Mouse (Mus musculus) liver, adult 2 months (tissue): ENCODE results near the gene Set. TPM values are rescaled to one million over a fixed set of nuclear protein-coding genes. Genes with fewer than 3 reads are reported as not detected.

Experiments
- DNase-seq: peaks from one replicate; pipeline ENCODE4 v3.0.0-alpha.2; 2011; ENCODE audit warnings: low read depth, low spot score; ENCODE audit errors: extremely low read depth
- H3K27ac ChIP-seq: fragments of 200-500 bp; replicated peaks from 2 replicates; pipeline ENCODE4 v1.5.1; 2012; ENCODE audit warnings: low read depth, mild to moderate bottlenecking, control low read depth, inconsistent platforms, low read length; ENCODE audit not compliant: insufficient read depth
- H3K27me3 ChIP-seq: fragments of 200-500 bp; 2 replicates; pipeline ENCODE4 v1.6.1; 2012; ENCODE audit warnings: mild to moderate bottlenecking, moderate library complexity, low read length, inconsistent platforms; ENCODE audit not compliant: control insufficient read depth, insufficient read depth
- H3K36me3 ChIP-seq: fragments of 200-500 bp; 2 replicates; pipeline ENCODE4 v1.6.1; 2012; ENCODE audit warnings: low read length, inconsistent platforms; ENCODE audit not compliant: control insufficient read depth, insufficient read depth
- H3K4me1 ChIP-seq: fragments of 200-500 bp; 2 replicates; pipeline ENCODE4 v1.6.1; 2011; ENCODE audit warnings: low read length; ENCODE audit not compliant: control insufficient read depth, insufficient read depth
- H3K4me3 ChIP-seq: fragments of 200-500 bp; 2 replicates; pipeline ENCODE4 v1.5.1; 2011; ENCODE audit warnings: low read depth, mild to moderate bottlenecking, control low read depth, low read length, moderate library complexity; ENCODE audit not compliant: insufficient read depth
- H3K79me2 ChIP-seq: fragments of 200-500 bp; 2 replicates; pipeline ENCODE4 v1.6.1; 2012; ENCODE audit warnings: inconsistent platforms, mild to moderate bottlenecking, low read length, moderate library complexity; ENCODE audit not compliant: control insufficient read depth, insufficient read depth
- H3K9ac ChIP-seq: fragments of 200-500 bp; 2 replicates; pipeline ENCODE4 v1.6.1; 2012; ENCODE audit warnings: low read depth, mild to moderate bottlenecking, control low read depth, inconsistent platforms, low read length
- CTCF ChIP-seq: fragments of 200-500 bp; IDR thresholded peaks from 2 replicates; pipeline ENCODE4 v1.5.1; 2011; ENCODE audit warnings: low read depth, low read length, control low read depth
- POLR2A ChIP-seq: fragments of 200-500 bp; IDR thresholded peaks from 2 replicates; pipeline ENCODE4 v1.6.1; 2011; ENCODE audit warnings: low read length, control low read depth; ENCODE audit not compliant: insufficient read depth; ENCODE audit errors: extremely low read depth
- WGBS: fragments of 180-500 bp; shearing (Covaris S2); methylation state at CpG from one replicate; pipeline ENCODE4 v1.1.7; 2018; 5-methylcytosine and 5-hydroxymethylcytosine counted together
- polyA plus RNA-seq: library from polyadenylated mRNA; depleted of rRNA; stranded (reverse); fragments of >200 nt; gene quantifications from 2 replicates; pipeline ENCODE4 v1.2.3, GENCODE M21; 2012; rRNA removed
- total RNA-seq: library from RNA; depleted of rRNA; stranded (reverse); fragments of >200 nt; gene quantifications from 2 replicates; pipeline ENCODE4 v1.2.3, GENCODE M21; 2014; rRNA removed

Set gene
- total RNA-seq (64.2 and 85.1 TPM in 2 replicates), polyA plus RNA-seq (25.9 and 26.3 TPM in 2 replicates)

- TF ChIP-seq POLR2A (no peak), CTCF (no peak)
- H3K79me2 ChIP-seq: no peaks in the 10 kb centered on the region
- H3K27ac ChIP-seq: no peak within 1 kb of the TSS
- DNase-seq: no peak
- H3K9ac ChIP-seq: no peak within 1 kb of the TSS
- H3K4me3 ChIP-seq: no peak within 1 kb of the TSS
- H3K27me3 ChIP-seq: no peaks in the 10 kb centered on the region; the same call in 1 of the 2 replicates
- 56% methylated on average over 12 of the region's 12 CpGs for WGBS
- H3K36me3 ChIP-seq: no peaks in the 10 kb centered on the region
- peaks cover 7% of the 10 kb centered on the region; the same call in 1 of the 2 replicates for H3K4me1 ChIP-seq
Measured at GRCm38 (mm10) chr2:30057223-30057904, at the start of gene Set. Set (plus strand) TSS chr2:30057378.

DNA sequence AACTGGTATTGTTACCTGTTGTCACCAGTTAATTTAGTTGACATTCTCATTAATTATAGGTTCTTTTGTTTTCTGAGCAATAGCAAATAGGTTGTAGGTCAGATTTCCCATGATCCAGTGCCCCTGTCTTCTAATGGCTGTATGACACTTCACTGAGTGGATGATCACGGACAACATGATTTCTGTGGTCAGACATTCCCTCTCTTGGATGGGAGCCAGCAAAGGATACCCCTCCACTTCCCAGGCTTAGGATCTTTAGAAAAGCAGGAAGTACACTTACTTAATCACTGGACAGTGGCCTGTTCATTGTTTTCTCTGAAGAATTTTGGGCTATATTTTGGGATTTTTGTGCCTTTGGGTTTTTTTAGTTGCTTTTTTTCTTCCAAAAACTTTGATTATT, 48.1 kb upstream of the Set start:
- Histone ChIP-seq H3K4me1 (no peaks in the 10 kb centered on the region), H3K9ac (no peak overlapping the region), H3K27me3 (no peaks in the 10 kb centered on the region), H3K79me2 (no peaks in the 10 kb centered on the region), H3K27ac (no peak overlapping the region), H3K4me3 (no peak overlapping the region), H3K36me3 (peaks cover 75% of the 10 kb centered on the region)
- TF ChIP-seq POLR2A (no peak), CTCF (no peak)
- no peak for DNase-seq
- 65% methylated on average over 1 of the region's 1 CpGs for WGBS

DNA sequence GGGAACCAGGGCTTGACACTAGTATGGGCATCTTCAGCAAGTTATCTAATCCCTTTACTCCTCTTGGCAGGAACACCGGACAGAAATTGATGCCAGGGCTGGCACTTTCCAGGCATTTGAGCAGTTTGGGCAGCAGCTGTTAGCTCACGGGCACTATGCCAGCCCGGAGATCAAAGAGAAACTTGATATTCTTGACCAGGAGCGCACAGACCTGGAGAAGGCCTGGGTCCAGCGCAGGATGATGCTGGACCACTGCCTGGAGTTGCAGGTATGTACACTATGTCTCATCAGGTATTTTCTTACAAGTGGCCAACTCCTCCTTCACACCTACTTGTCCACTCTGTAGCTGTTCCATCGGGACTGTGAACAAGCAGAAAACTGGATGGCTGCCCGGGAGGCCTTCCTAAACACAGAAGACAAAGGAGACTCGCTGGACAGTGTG, 46.3 kb upstream of the Set start:
- H3K27ac ChIP-seq: no peak overlapping the region
- H3K4me1 ChIP-seq: no peaks in the 10 kb centered on the region
- no peak overlapping the region for H3K9ac ChIP-seq
- peaks cover 75% of the 10 kb centered on the region for H3K36me3 ChIP-seq
- no peaks in the 10 kb centered on the region for H3K79me2 ChIP-seq
- H3K27me3 ChIP-seq: no peaks in the 10 kb centered on the region
- TF ChIP-seq CTCF: no peak
- no peak for TF ChIP-seq POLR2A
- H3K4me3 ChIP-seq: no peak overlapping the region
- 28% methylated on average over 8 of the region's 8 CpGs for WGBS
- peak; percentile 82 for DNase-seq

DNA sequence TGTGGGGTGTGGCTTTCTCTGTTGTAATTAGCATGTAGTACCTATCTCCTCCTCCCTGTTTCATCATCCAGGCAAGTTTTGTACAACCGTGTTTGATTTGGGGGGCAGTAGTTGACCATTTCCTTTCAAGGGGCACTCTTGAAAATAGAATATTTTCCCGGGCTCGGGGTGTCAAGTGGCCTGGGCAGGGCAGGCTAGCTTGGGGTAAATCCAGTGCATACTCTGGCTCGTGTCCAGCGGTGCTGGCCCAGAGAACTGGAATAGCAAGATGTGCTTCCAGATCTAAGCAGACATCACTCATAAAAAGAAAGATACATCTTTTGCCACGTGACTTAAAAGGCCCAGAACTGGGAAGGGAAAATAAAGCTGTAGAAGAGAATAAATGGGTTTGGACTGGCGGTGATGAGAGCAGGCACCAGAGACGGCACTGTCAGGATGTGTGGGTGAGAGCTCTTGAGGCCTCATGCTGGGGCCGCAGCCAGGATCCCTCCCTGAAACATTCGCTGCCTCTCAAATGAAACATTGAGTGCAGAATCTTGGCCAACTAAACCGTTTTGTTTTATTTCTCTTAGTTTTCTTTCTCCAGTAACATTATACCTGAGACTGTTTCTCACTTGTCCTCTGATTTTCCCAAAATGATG, 42.7 kb upstream of the Set start:
- Histone ChIP-seq H3K4me3 (no peak overlapping the region), H3K36me3 (peaks cover 76% of the 10 kb centered on the region), H3K79me2 (no peaks in the 10 kb centered on the region), H3K27me3 (no peaks in the 10 kb centered on the region), H3K9ac (no peak overlapping the region), H3K27ac (no peak overlapping the region), H3K4me1 (no peaks in the 10 kb centered on the region)
- DNase-seq: peak; percentile 19
- WGBS: 73% methylated on average over 11 of the region's 11 CpGs
- TF ChIP-seq POLR2A (no peak), CTCF (no peak)

DNA sequence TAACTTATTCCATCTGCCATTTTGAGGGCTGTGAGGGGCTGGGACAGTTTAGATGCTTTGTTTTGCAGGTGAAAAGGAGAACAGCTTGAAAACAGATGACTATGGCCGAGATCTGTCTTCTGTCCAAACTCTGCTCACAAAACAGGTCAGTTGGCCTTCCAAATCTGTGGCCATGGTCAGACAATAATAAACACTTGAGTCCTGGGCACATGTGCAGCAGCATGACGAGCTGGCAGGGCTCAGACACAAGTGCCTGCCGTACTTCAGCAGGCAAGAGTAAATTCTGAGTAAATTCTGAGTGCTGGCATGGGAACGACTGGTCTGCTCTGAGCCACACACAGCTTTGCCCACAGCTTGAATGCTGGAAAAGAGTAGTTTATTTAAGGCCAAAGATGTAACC, 31.7 kb upstream of the Set start:
- WGBS: 90% methylated on average over 4 of the region's 4 CpGs
- no peak overlapping the region for H3K4me3 ChIP-seq
- no peaks in the 10 kb centered on the region for H3K79me2 ChIP-seq
- H3K4me1 ChIP-seq: no peaks in the 10 kb centered on the region
- H3K36me3 ChIP-seq: peaks cover 79% of the 10 kb centered on the region
- H3K27ac ChIP-seq: no peak overlapping the region
- no peak overlapping the region for H3K9ac ChIP-seq
- DNase-seq: no peak
- H3K27me3 ChIP-seq: no peaks in the 10 kb centered on the region
- TF ChIP-seq CTCF (no peak), POLR2A (no peak)

DNA sequence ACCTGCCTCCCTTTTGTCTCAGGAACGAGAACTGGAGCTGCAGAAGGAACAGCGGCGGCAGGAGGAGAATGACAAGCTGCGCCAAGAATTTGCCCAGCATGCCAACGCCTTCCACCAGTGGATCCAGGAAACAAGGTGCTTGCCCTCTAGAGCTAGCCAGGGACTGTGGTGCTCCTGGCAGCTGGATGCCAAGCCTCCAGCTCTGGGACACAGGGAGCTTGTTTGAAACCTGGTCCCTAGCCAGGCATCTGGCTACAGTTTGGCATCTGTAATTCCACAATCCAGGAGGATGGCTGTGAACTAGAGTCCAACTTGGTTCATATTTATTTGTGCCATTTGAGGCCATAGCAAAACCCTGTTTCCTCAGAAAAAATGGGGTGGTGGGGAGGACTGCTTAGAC, 30.2 kb upstream of the Set start:
- H3K27ac ChIP-seq: no peak overlapping the region
- DNase-seq: peak; percentile 45
- no peak overlapping the region for H3K9ac ChIP-seq
- no peaks in the 10 kb centered on the region for H3K27me3 ChIP-seq
- H3K79me2 ChIP-seq: no peaks in the 10 kb centered on the region
- no peak overlapping the region for H3K4me3 ChIP-seq
- no peaks in the 10 kb centered on the region for H3K4me1 ChIP-seq
- peaks cover 72% of the 10 kb centered on the region for H3K36me3 ChIP-seq
- 89% methylated on average over 5 of the region's 5 CpGs for WGBS
- TF ChIP-seq POLR2A: no peak
- no peak for TF ChIP-seq CTCF
